Mouse (Mus musculus): ENCODE results near the gene Ccdc57.

Ccdc57 gene

GRCm38 (mm10) chr11:120932564-120933398 lies at the start of gene Ccdc57:
Ccdc57 (minus strand) TSS chr11:120932872.
- peak; percentile 91 to 93 for DNase-seq

GRCm38 (mm10) chr11:120982459-120982858 lies 49.8 kb upstream of the Ccdc57 start:
- no peak for DNase-seq

- peak in 1 of 2 experiments; percentile 61 for DNase-seq
These were observed 49.0 kb upstream of the Ccdc57 start for GRCm38 (mm10) chr11:120981661-120982060.

- peak; percentile 69 to 77 for DNase-seq
These were observed 47.9 kb upstream of the Ccdc57 start for GRCm38 (mm10) chr11:120980427-120981035.

- no peak for DNase-seq
These were observed 47.2 kb upstream of the Ccdc57 start for GRCm38 (mm10) chr11:120979711-120980426.

- no peak for DNase-seq
These were observed 40.6 kb upstream of the Ccdc57 start for GRCm38 (mm10) chr11:120973318-120973717.

GRCm38 (mm10) chr11:120971237-120971636 lies 38.6 kb upstream of the Ccdc57 start:
- no peak for DNase-seq

- peak in 1 of 2 experiments; percentile 47 for DNase-seq
These were observed 37.1 kb upstream of the Ccdc57 start for GRCm38 (mm10) chr11:120969742-120970141.

- DNase-seq, result no peak
These were observed 32.9 kb upstream of the Ccdc57 start for GRCm38 (mm10) chr11:120965587-120965986.

GRCm38 (mm10) chr11:120964195-120965157 lies 31.8 kb upstream of the Ccdc57 start:
- no peak for DNase-seq

- DNase-seq, result no peak
These were observed 30.2 kb upstream of the Ccdc57 start for GRCm38 (mm10) chr11:120962909-120963308.

- DNase-seq, result no peak
These were observed 29.5 kb upstream of the Ccdc57 start for GRCm38 (mm10) chr11:120962050-120962771.

GRCm38 (mm10) chr11:120961594-120961993 lies 28.9 kb upstream of the Ccdc57 start:
- DNase-seq, result no peak

- DNase-seq, result no peak
These were observed 27.6 kb upstream of the Ccdc57 start for GRCm38 (mm10) chr11:120960248-120960647.

GRCm38 (mm10) chr11:120959564-120959963 lies 26.9 kb upstream of the Ccdc57 start:
- no peak for DNase-seq

- DNase-seq, result peak in 1 of 2 experiments; percentile 36
These were observed 26.4 kb upstream of the Ccdc57 start for GRCm38 (mm10) chr11:120959066-120959465.

GRCm38 (mm10) chr11:120957731-120958257 lies 25.1 kb upstream of the Ccdc57 start:
- peak in 1 of 2 experiments; percentile 44 for DNase-seq

GRCm38 (mm10) chr11:120957052-120957451 lies 24.4 kb upstream of the Ccdc57 start:
- peak in 1 of 2 experiments; percentile 48 for DNase-seq

GRCm38 (mm10) chr11:120955701-120956100 lies 23.0 kb upstream of the Ccdc57 start:
- no peak for DNase-seq

- DNase-seq, result peak in 1 of 2 experiments; percentile 58
These were observed 22.3 kb upstream of the Ccdc57 start for GRCm38 (mm10) chr11:120954936-120955335.

Measured in kidney, postnatal 25 days (tissue).